Mouse (Mus musculus): Measurements from ENCODE around the gene Fam98c. TPM values are rescaled to one million over a fixed set of nuclear protein-coding genes. Genes with fewer than 3 reads are reported as not detected.
A peak's percentile ranks its signal among the peaks of the same experiment; 100 is the strongest.
"Not testable (repeated sequence)": the region's sequence is repeated elsewhere in the genome, so short reads cannot be mapped to it uniquely, and the experiment has no call there.

Fam98c gene
- polyA plus RNA-seq (2017; shearing (Covaris generic)), result 10 to 100 TPM in 2 of 3 experiments, 1 to 10 TPM in 1; 6.5 to 11.3 (median 11.3) TPM

DNA sequence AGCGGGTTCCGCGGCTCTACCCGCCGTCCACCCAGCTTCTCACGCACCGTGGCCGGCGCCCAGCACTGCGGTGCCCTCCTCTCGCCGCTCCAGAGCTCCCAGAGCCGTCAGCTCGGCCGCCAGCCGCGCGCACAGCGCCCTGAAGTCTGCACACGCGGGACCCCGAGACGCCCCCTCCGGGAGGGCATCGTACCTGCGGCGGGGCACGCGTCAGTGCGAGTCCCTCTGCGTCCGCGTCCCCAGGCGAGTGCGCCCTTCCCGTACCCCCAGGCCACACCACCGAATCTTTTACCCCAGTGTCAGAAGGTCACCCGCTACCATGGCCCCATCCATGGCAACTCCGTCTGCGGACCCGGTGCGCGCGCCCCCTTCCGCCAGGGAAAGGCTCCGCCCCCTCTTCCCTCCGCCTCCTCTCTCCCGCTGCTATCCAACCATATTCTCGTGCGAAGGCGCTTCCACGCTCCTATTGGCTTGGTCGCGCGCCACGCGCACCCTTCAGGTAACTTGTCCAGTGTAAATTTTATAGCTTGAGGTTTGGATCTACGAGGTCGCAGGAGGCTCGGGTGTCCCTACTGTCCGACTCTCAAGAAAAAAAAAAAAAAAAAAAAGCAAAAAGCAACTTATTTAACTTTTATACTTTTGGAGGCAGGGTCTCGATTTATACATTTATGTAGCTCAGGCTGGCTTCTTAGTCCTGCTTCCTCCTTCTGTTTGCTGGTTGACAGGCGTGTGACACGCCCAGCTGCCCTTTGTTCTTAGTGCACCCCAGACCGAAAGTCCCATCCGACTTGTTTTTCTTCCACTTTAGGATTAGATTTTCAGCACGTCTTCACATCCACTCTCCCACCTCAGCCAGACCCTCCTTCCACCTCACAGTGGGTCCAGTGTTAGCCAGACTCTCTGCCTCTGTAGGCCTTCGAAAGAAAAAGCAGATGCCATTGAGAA is at the start of gene Fam98c:
Fam98c (minus strand) TSS at position 397 of the 945 bp plus-strand sequence.
- peak; percentile 93 for ATAC-seq

DNA sequence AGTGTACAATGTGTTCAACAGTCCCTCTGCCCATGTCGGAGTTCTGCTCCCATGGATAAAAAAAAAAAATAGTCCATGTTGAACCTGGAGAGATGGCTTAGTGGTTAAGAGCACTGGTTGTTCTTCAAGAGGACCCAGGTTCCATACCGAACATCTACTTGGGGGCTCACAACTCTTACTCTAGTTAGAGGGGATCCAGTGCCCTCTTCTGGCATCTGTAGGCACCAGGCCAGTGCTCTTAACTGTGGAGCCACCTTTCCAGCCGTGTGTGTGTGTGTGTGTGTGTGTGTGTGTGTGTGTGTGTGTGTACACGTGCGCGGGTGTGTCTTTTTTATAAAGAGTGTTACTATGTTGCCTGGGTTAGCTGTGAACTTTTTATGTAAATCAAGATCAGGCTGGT is 46.5 kb upstream of the Fam98c start:
- no peak for ATAC-seq

DNA sequence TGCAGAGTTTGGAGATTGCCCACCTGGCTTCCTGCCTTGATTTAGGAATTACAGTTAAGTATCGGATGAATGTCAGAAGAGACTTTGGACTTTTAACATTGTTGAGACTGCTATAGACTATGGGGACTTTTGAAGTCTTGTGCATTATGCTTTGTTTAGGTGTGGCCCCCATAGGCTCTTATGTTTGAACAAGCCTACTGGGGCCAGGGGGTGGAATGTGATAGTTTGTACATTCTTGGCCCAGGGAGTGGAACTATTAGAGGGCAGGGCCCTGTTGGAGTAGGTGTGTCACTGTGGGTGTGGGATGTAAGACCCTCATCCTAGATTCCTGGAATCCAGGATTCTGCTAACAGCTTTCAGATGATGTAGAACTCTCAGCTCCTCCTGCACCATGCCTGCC is 38.2 kb upstream of the Fam98c start:
- ATAC-seq, result not testable (repeated sequence)

DNA sequence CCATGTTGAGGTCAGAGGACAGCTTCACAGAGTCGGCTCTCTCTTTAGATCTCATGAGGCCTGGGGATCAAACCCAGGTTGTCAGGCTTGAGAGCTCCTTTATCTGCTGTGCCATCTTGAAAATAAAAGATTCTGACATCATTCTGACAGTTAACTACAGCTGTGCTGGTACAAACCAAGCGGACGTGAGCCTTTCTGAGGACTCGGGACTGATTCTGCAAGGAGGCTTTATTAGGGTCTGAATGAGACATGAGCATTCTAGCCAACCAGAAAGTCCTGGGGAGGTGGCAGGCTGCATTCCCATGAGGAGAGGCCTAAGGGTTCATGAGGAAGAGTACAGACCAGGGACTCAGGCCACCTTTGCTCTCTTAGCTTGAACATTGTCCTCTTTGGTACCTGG is 25.3 kb upstream of the Fam98c start:
- ATAC-seq, result not testable (repeated sequence)

DNA sequence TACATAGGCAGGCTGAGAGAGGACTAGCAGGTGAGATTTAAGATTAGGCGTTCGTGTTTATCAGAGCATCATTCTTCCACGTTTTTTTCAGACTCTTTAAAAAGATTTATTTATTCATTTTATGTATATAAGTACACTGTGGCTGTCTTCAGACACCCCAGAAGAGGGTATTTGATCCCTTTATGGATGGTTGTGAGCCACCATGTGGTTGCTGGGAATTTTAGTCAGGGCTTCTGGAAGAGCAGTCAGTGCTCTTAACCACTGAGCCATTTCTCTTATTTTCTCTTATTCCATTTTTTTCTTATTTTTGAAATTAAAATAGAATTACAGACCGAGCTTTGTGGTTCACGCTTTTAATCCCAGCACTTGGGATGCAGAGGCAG is 24.8 kb upstream of the Fam98c start:
- no peak for ATAC-seq

DNA sequence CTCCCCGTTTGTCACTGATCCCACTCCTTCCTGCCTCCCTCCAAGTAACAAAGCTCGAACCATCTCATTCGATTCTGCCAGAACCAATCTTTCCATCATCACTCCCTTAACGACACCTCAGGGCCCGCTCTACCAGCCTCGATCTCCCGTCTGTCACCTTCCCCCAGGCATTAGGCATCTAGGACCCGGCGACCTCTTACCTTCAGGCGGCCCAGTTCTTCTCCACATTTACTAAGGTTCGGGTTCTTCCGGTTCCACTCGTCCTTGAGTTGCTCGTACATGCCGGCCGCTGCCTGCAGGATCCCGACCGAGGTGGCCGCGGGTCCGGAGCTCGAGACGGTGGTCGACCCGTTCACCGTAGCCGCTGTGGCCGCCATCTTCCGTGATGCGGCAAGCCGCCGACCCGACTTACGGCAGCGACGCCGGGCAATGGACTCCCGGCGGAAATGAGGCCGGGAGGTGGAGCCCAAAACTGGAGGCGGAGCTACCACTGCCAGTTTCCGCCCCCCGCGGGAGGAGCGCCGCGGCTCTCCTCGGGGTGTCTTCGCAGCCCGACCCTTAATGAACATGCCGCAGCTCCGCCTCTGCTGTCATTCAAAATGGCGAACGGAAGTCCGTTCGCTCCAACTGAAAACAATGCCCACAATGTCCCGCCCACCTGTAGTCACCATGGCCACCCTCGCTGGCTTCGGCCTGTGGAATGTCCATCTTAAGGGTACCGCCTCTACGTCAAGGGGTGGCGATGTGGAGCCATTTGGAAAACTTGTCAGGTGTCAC is 24.2 kb upstream of the Fam98c start, which contains the start of gene Psmd8:
Psmd8 (minus strand) TSS at position 625 of the 777 bp plus-strand sequence.
- peak; percentile 96 for ATAC-seq

DNA sequence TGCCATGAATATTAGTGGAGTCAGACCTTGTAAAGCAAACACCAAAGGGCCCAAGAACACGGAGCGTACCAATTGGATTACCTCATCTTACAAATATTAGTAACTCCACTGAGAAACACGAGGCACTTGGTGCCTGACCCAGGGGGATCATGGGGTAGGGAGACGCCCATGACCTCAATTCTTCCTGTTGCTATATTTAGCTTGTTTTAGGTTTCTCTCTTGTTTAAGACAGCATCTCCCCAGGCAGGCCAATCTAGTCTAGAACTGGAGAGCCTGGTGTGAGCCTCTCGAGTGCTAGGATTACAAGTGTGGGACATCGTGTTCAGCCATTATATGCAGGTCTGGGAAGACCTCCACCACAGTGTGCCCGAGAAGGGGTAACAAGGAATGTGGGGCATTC is 23.3 kb upstream of the Fam98c start:
- peak; percentile 12 for ATAC-seq

DNA sequence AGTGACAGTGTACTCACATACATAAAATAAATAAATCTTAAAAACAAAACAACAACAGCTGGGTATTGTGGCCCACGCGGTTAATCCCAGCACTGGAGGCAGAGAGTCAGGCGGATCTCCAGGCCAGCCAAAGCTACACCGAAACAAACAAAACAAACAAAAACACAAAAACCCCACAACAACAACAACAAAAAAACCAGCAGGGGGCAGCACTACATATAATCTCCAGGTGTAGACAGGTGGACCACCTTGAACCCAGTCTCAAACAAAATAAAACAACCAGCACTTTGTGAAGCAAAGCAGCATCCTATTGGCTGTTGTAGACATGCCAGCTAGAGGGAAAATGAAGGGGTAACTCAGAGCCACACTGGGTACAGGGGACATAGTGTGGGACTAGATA is 22.1 kb upstream of the Fam98c start:
- no peak for ATAC-seq

DNA sequence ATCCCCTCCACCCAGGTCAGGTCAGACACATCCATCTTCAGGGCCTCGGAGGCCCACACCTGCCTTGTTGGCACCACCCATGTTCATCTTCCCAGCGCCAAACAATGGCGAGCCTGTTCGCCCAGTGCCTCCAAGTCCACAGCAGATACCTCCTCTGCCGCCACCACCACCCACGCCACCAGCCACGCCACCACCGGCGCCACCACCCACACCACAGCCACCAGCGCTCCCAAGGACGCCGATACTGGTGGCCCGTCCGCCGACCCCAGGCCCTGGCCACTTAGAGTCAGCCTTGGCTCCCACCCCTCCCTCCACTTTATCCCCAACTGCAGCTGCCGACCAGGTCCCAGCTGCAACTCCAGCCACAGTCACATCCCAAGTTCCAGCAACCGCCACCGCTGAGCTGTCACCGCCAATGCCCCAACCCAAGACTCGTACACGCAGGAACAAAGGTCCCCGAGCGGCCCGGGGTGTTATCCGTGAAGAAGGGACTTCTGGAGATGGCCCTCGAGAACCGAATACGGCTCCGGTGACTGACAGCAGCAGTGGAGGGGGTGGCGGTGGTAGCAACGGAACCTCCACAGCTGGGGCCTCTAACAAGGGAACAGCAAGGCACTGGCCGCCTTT is 16.5 kb upstream of the Fam98c start:
- ATAC-seq, result no peak

DNA sequence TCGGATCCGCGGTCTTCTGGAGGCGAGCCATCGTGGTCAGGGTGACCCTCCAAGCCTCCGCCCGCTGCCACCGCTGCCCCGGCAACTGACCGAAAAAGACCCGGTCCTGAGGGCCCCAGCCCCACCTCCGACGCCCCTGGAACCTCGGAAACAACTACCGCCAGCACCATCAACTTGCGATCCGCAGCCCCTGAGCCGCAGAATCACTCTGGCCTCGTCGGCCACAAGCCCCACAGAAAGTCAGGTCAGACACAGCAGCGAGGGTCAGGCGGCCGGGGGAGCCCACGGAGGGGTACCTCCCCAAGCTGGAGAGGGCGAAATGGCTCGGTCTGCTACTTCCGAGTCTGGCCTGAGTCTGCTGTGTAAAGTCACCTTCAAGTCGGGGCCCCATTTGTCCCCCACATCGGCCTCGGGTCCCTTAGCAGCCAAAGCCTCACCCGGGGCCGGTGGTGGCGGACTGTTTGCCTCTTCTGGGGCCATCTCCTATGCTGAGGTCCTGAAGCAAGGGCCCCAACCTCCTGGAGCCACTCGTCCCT is 15.6 kb upstream of the Fam98c start:
- ATAC-seq, result no peak

DNA sequence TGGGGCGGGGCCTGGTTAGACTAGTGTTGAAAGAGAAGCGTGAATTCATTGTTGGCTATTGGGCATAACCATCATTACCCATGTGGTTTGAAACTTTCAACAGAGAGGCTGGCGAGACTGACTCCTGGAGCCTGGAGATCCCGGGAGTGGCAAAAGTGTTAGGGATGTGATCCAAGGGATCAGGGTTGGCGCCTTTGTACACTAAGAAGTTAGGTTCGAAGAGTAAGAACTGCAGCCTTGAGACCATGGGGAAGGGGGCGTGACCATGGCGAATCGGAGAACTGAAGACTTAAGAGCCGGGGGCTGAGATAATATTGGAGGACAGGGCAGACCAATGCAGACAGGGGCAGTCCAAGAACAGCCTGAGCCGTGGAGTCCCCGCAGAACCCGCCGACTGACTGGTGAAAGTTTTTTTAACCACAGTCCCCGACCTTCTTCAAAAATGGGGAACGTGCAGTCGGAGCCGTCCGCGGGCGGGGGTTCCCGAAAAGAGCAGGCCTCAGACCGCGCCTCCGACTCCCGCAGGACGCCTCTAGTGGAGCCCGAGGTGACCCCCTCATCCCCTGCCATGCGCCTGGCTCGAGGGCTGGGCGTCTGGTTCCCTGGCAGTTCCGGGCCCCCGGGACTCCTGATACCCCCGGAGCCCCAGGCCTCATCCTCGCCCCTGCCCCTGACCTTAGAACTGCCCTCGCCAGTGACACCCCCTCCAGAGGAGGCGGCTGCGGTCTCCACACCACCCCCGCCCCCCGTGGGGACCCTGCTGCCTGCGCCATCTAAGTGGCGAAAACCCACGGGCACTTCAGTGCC is 14.9 kb upstream of the Fam98c start:
- ATAC-seq, result no peak

DNA sequence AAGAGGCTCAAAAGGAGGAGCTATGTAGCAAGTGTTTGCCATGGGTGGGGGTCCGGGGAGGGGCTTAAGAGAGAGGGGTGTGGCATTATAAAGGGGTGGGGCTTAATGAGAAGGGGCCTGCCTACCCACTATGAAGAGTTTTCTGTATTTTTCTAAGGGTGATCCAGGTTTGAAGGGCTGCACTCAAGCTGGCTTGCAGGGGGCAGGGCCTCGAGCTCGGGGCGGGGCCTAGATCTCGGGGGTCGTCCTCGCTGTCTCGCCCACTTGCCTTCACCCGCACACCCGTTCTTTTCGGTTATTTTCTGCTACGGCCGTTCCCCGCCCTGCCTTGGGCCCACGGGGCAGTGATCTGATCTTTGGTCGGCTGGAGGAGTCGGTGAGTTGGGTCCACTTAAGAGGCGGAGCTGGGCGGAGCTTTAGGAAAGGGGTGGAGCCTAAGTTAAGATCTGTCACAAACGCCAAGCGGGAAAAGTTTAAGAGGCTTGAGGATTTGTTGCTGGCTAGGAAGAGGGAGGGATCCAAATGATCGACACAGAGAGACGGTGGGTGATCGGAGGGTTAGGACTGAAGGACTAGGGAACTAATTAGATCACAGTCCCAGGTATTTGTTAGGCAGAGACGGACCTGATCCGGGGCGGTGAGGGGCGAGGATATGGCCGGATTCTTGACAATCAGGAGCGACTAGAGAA is 14.2 kb upstream of the Fam98c start, which contains the start of the genes Ggn and Spred3:
Ggn (plus strand) TSS at position 145 of the 689 bp plus-strand sequence.
Spred3 (minus strand) TSS at position 346 of the 689 bp plus-strand sequence.
- no peak for ATAC-seq

DNA sequence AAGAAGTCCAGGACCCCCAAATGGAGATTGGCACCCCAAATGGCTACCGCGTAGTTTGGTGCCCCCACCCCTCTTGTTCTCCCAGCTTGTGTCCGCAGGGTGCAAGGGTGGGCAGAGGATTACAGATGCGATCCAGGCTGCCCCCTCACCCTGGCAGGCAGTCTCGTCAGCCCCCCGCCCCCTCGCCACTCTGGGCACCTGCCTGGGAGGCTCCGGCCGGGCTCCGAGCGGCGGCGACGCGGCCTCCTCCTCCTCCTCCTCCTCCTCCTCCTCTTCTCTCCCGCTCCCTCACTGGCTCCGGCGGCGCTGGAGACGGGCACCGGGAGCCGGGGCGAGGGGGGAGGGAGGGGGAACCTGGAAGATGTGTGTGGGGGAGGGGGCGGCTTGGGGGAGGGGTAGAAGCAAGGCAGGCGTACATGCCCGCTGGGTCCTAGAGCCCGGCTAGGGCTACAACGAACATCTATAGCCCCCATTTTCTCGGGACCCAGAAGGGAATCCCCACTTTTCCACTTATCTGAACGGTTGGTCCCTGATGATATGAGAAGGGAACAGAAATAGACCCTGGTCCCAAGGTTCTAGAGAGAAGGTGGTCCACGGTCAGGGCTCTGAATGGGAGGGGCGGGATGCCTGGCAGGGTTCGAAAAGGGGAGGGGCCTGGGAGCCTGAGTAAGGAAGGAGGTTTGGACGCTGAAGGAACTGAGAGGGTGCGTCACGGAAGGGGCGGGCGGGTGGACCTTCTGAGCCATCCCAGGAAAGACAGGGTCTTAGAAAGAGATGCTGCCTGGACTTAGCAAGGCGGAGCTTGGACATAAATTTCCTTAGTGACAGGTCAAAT is 13.4 kb upstream of the Fam98c start:
- ATAC-seq, result peak; percentile 21

DNA sequence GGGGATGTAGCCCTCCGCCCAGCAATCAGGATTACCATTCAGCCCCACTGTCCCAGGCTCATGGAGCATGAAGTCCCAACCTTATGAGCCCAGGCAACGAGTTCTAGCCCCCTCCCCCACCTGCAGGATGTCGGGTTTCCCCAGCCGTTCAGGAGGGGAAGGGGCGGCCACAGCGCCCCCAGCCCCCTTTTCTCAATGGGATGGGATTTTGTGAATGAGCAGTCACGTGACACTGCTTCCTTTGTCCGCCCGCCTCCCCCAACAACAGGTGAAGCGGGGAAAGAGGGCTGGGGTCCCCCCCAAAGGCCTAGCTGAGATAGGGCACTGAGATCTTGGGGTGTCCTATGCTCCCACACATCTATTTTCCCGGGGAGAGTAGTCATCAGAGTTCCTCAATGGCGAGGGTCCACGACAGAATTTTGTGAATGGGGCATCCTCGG is 12.8 kb upstream of the Fam98c start:
- no peak for ATAC-seq

DNA sequence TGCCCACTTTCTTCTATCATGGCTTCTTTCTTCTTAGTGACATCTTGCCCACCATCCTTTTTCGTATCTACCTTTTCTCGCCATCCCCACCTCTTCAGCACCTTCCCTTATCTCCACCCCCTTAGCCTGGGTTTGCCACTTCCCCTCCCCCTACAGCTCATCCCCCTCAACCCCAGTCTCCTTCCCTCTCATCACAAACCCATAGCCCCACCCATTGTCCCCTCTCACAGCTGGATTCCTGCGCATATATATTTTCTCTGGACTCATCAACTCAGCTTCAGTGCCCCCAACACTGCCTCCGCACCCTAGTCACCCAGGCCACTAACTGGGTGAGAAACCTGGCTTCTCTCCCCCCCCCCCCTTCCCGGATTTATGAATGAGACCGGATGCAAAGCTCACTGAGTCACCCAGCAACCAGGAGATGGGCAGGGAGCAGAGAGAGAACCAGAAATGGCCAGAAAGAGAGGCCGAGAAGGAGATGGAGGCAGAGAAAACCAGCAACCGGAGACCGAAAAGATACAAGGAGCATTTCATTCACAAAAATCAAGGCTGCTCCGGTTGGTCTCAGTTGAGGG is 12.2 kb upstream of the Fam98c start:
- no peak for ATAC-seq

DNA sequence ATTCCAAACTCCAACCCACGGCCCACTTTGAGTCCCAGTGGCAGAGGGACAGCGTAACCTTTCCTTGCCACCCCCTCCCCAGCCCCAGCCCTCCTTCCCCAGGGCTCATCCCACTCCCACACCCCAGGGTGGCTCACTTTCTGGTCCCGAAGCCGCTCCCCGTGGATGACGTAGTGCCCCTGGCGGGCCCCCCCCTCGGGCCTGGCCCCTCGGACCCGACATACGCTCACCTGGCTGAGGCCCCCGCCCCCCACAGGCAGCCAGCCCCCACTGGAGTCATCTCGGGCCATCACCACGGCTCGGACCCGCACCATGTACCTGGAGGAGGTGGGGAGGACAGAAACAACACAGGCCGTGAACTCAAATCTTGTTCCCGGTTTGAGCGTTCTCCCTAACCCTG is 11.6 kb upstream of the Fam98c start:
- no peak for ATAC-seq

DNA sequence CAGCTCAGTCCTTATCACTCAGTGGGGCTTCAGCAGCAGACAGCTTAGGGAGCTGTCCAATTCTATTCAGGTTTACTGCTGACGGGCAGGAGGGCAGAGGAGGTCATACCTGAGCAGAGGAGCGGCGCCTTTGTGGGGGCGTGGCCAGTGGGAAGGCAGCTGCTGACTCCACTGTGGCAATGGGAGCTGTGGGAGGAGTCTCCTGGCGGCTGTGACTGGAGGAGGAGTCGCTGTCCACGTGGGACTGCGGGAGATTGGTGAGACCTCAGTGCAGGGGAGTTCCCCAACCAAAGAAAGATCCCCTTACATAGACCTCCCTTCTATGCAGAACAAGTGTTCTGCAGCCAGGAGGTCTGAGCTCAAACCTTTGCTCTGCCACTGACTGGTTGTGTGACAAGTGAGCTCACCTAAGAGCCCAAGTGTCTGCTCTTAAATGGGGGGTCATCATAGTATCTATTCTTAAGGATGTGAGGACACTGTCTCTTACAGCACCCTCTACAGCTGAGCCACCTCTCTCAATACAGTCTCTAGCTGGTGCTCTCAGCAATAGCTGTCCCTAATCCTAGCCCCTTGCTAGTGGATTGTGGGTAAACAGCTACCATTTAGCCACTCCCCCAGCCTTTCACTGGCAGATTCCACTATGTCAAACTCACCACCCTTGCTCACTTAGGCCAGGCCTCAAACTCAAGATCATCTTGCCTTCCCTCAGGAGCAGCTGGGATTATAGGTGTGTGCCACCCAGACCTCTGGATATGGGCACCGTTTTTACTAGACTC is 6.9 kb upstream of the Fam98c start:
- ATAC-seq, result peak; percentile 35

DNA sequence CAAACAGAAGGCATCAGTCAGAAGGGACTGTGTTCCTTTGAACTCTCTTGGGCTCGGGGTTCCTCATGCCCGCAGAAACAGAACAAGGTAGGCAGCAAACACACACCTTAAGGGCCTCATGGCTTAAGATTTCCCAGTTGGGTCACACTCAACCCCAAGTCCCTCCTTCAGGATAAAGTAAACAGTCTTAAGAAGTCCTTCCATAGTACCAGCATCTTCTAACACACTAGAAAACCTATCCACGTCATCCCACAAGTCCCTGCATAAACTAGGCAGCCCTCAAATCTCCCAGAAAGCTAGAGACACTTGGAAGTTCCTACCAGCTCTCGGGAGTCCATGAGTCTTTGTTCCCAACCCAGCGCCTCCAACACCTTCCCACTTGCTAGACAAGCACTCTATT is 6.3 kb upstream of the Fam98c start:
- no peak for ATAC-seq

DNA sequence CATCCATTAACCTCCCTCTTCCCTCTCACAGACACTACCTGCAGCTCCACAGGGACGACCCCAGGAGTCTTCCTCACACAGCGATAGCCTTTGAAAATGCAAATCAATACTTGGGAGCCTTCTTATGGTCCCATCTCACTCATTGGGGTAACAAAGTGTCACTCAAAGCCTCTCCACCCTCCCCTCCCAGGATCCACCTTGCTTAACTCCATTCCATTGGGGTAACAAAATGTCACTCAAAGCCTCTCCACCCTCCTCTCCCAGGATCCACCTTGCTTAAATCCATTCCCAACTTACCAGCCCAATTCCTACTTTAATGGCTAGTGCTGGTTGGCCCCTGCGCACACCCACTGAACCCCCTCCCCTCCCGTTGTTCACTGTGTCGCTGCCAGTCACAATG is 2.2 kb upstream of the Fam98c start:
- ATAC-seq, result no peak

Measured in inflammation-experienced regulatory T-cells, adult 6 months (primary cell).